Mouse (Mus musculus): ENCODE results near the gene Tmem132a. TPM values are rescaled to one million over a fixed set of nuclear protein-coding genes. Genes with fewer than 3 reads are reported as not detected.

Tmem132a gene
- polyA plus RNA-seq, 1 experiment from 2014 or later: 32.3 TPM

DNA sequence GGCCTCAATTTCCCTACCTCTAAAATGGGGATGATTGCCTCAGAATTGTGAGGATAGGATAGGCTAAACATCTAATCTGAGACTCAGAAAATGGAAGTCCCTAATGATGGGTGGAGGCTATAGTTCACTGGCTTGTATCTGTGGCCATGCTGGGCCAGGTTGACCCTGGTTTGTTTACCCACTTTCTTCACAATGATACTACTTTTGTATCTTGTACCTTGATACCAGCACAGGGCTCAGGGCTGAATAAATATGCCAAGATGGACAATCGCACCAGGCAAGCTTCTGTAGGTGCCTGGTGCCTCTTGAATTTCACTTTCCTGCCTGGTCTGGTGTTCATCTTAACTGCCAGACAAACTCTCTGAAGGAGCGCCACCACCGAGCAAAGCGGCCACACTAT lies 47.2 kb downstream of the Tmem132a start:
- ATAC-seq: no peak
- 93% methylated on average over 4 of the region's 4 CpGs for WGBS

DNA sequence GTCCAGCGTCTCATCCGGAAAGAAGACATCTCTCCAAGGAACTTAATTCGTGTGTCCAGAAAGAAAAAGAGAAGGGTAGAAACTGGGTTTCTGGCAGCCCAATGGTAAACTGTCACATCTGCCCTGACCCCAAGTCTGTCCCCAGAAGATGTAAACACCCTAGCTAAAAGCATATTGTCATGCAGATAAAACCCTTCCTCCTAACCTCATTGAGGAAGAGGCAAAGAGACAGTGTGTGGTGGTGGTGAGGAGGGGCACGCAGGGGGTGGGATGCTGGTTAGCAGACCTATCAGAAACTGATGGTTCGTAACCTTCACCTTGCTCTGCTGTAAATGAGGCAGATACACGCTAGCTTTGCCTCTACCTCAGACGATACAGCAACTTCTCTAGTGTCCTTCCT lies 48.4 kb downstream of the Tmem132a start:
- Histone ChIP-seq H3K9ac (ENCODE audit: low read depth, low read length) (no peak overlapping the region), H3K9me3 (ENCODE audit: control insufficient read depth, low read length) (no peaks in the 10 kb centered on the region), H3K4me1 (ENCODE audit: control insufficient read depth, insufficient read depth, low read length) (peaks cover 6% of the 10 kb centered on the region; the same call in 1 of the 2 replicates), H3K27ac (ENCODE audit: low read length) (no peak overlapping the region), H3K4me2 (ENCODE audit: low read depth, low read length) (no peak overlapping the region), H3K36me3 (ENCODE audit: control insufficient read depth, insufficient read depth, low read length) (no peaks in the 10 kb centered on the region), H3K27me3 (replicated peaks; ENCODE audit: control insufficient read depth, insufficient read depth, low read length) (no peaks in the 10 kb centered on the region), H3K4me3 (ENCODE audit: low read length) (no peak overlapping the region)
- ATAC-seq: no peak
- WGBS: 72% methylated on average over 7 of the region's 7 CpGs

More for the DNA sequence above, 47.2 kb downstream of the Tmem132a start:
- Histone ChIP-seq H3K36me3 (ENCODE audit: control insufficient read depth, insufficient read depth, low read length) (no peaks in the 10 kb centered on the region), H3K9ac (ENCODE audit: low read depth, low read length) (no peak overlapping the region), H3K4me1 (ENCODE audit: control insufficient read depth, insufficient read depth, low read length) (peaks cover 6% of the 10 kb centered on the region; the same call in 1 of the 2 replicates), H3K27ac (ENCODE audit: low read length) (no peak overlapping the region), H3K4me3 (ENCODE audit: low read length) (no peak overlapping the region), H3K4me2 (ENCODE audit: low read depth, low read length) (no peak overlapping the region), H3K9me3 (ENCODE audit: control insufficient read depth, low read length) (no peaks in the 10 kb centered on the region), H3K27me3 (replicated peaks; ENCODE audit: control insufficient read depth, insufficient read depth, low read length) (no peaks in the 10 kb centered on the region)

DNA sequence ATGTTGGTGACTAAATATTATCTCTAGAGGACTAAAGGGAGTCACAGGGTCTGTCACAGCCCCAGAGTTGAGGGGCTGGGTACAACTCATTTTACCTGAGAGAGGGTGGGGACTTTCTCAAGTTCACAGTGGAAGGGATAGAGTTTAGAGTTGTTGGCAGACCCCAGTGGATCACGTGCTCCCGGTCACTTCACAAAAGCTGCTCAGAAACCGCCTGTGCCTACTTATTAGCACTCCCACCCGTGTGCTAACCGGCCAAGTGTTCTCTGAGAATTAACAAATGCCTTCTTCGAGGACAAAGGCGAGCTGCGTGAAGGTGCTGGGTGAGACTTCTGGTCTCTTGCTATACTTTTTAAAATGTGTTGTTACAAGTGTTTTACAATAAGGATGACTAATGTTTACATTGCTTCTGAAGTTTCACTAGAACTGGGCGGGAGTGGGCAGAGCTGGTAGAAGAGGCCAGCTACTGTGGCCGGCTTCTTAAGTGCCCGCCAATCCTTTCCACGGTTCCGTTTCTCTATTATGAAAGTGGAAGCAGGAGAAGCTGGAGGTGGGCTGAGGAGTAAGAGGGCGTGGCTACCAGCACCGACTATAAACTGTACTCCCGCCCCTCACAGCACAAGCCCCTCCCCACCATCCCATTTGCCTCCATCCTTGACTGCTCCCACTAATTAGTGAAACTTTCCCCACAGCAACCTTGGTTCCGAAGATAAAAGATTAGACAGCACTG lies 51.4 kb downstream of the Tmem132a start:
- Histone ChIP-seq H3K9me3 (ENCODE audit: control insufficient read depth, low read length) (no peaks in the 10 kb centered on the region), H3K27ac (ENCODE audit: low read length) (no peak overlapping the region), H3K27me3 (replicated peaks; ENCODE audit: control insufficient read depth, insufficient read depth, low read length) (no peaks in the 10 kb centered on the region), H3K4me1 (ENCODE audit: control insufficient read depth, insufficient read depth, low read length) (peaks cover 6% of the 10 kb centered on the region; the same call in 1 of the 2 replicates), H3K36me3 (ENCODE audit: control insufficient read depth, insufficient read depth, low read length) (no peaks in the 10 kb centered on the region), H3K4me3 (ENCODE audit: low read length) (peak overlapping the region; percentile 21), H3K4me2 (ENCODE audit: low read depth, low read length) (peak overlapping the region; percentile 42), H3K9ac (ENCODE audit: low read depth, low read length) (no peak overlapping the region)
- ATAC-seq: peak; percentile 80
- 31% methylated on average over 17 of the region's 17 CpGs for WGBS

DNA sequence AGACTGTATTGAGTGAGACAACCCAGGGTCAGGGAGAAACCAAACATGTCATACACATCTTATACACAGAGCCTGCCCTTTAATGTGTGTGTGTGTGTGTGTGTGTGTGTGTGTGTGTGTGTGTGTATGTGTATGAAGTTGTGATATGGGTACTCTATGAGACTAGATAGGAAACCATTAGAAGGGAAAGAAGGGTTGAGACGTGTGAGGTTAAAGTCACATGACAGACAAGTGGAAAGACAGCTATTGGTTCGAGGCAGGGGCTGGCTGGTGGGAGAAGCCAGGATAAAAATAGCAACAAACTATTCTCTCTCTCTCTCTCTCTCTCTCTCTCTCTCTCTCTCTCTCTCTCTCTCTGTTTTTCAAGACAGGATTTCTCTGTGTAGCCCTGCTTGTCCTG lies 53.3 kb downstream of the Tmem132a start:
- 55% methylated on average over 2 of the region's 2 CpGs for WGBS
- no peaks in the 10 kb centered on the region for H3K27me3 ChIP-seq (replicated peaks; ENCODE audit: control insufficient read depth, insufficient read depth, low read length)
- H3K4me1 ChIP-seq (ENCODE audit: control insufficient read depth, insufficient read depth, low read length): peaks cover 6% of the 10 kb centered on the region; the same call in 1 of the 2 replicates
- no peak overlapping the region for H3K4me3 ChIP-seq (ENCODE audit: low read length)
- no peak overlapping the region for H3K9ac ChIP-seq (ENCODE audit: low read depth, low read length)
- H3K9me3 ChIP-seq (ENCODE audit: control insufficient read depth, low read length): no peaks in the 10 kb centered on the region
- H3K36me3 ChIP-seq (ENCODE audit: control insufficient read depth, insufficient read depth, low read length): no peaks in the 10 kb centered on the region
- H3K4me2 ChIP-seq (ENCODE audit: low read depth, low read length): no peak overlapping the region
- no peak overlapping the region for H3K27ac ChIP-seq (ENCODE audit: low read length)
- no peak for ATAC-seq

DNA sequence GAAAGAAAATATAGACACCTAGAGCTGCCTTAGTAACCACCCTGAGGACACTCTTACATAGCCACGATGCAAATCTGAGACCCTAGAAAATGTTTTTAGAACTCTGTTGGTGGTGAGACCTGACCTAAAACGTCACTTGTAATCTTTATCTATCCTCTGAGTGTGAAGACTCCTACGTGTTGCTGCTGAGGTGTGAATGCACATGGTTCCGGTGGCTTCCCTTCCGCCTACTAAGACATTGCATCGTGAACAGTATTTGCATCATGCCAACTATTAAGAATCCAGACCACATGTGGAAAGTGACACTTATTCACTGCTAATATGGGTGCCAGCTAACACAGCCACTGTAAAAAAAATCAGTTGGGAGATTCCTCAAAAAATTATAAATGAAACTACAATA lies 53.9 kb downstream of the Tmem132a start:
- 79% methylated on average over 6 of the region's 6 CpGs for WGBS
- Histone ChIP-seq H3K4me1 (ENCODE audit: control insufficient read depth, insufficient read depth, low read length) (peaks cover 6% of the 10 kb centered on the region; the same call in 1 of the 2 replicates), H3K4me3 (ENCODE audit: low read length) (no peak overlapping the region), H3K27ac (ENCODE audit: low read length) (no peak overlapping the region), H3K4me2 (ENCODE audit: low read depth, low read length) (no peak overlapping the region), H3K36me3 (ENCODE audit: control insufficient read depth, insufficient read depth, low read length) (no peaks in the 10 kb centered on the region), H3K9ac (ENCODE audit: low read depth, low read length) (no peak overlapping the region), H3K27me3 (replicated peaks; ENCODE audit: control insufficient read depth, insufficient read depth, low read length) (no peaks in the 10 kb centered on the region), H3K9me3 (ENCODE audit: control insufficient read depth, low read length) (no peaks in the 10 kb centered on the region)
- ATAC-seq: no peak

DNA sequence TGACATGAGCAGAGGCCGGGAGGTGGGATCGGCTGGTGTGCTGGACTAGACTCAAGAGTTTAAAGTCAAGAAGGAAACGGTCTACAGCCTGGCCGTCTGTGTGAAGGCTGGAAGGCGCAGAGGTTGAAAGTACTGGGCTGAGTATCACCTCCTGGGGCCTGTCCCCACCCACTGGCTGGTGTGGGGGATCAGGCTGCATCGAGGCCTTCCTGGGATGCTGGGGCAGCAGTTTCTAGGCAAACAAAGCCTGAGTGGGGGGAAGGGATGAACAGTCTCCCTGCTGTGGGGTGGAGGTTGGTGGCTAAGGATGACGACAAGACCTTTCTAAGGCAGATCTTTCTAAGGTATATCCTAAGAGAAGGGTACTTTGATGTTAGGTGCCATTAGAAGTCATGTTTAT lies 55.8 kb downstream of the Tmem132a start:
- 65% methylated on average over 7 of the region's 7 CpGs for WGBS
- Histone ChIP-seq H3K36me3 (ENCODE audit: control insufficient read depth, insufficient read depth, low read length) (no peaks in the 10 kb centered on the region), H3K4me1 (ENCODE audit: control insufficient read depth, insufficient read depth, low read length) (peaks cover 6% of the 10 kb centered on the region; the same call in 1 of the 2 replicates), H3K9me3 (ENCODE audit: control insufficient read depth, low read length) (no peaks in the 10 kb centered on the region), H3K4me3 (ENCODE audit: low read length) (no peak overlapping the region), H3K27ac (ENCODE audit: low read length) (no peak overlapping the region), H3K9ac (ENCODE audit: low read depth, low read length) (no peak overlapping the region), H3K4me2 (ENCODE audit: low read depth, low read length) (no peak overlapping the region), H3K27me3 (replicated peaks; ENCODE audit: control insufficient read depth, insufficient read depth, low read length) (no peaks in the 10 kb centered on the region)
- ATAC-seq: no peak

DNA sequence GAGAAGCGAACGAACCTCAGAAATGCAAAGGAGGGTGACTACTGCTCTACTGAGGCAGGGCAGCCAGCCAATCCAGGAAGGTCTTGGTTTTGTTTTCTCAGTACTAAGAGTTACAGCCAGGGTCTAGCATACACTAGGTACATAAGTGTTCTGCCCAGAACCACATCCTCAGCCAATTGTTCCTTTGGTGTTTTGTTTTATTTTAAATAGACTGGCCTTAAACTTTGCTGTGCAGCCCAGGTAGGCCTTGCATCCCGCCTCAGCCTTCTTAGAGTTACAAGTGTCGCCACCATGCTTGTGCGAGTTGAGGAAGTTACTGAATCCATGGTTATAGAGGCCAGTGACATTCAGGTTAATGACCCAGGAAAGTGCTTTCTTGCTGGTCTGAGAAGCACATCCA lies 56.7 kb downstream of the Tmem132a start:
- no peak overlapping the region for H3K4me2 ChIP-seq (ENCODE audit: low read depth, low read length)
- WGBS: 96% methylated on average over 5 of the region's 5 CpGs
- no peaks in the 10 kb centered on the region for H3K36me3 ChIP-seq (ENCODE audit: control insufficient read depth, insufficient read depth, low read length)
- H3K4me1 ChIP-seq (ENCODE audit: control insufficient read depth, insufficient read depth, low read length): no peaks in the 10 kb centered on the region
- no peaks in the 10 kb centered on the region for H3K27me3 ChIP-seq (replicated peaks; ENCODE audit: control insufficient read depth, insufficient read depth, low read length)
- H3K27ac ChIP-seq (ENCODE audit: low read length): no peak overlapping the region
- no peaks in the 10 kb centered on the region for H3K9me3 ChIP-seq (ENCODE audit: control insufficient read depth, low read length)
- ATAC-seq: no peak
- no peak overlapping the region for H3K4me3 ChIP-seq (ENCODE audit: low read length)
- H3K9ac ChIP-seq (ENCODE audit: low read depth, low read length): no peak overlapping the region

DNA sequence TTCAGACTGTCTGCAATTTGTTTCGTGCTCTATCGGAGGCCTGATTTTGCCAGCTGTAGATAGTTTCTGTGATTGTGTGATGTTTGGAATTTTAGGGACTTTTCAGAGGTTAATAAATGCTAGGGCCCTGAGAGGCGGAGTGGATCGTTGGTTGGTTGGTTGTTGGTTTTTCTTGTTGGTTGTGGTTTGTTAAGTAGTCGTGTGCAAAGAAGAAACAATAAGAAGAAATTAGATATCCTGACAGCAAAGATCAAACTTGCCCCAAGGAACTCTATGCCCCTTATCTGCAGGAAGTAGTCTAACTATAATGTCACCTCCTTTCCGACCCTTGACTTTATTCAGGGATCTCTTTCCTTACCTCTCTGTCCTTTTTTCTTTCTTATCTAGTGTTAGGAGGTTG lies 58.3 kb downstream of the Tmem132a start:
- Histone ChIP-seq H3K27ac (ENCODE audit: low read length) (no peak overlapping the region), H3K4me1 (ENCODE audit: control insufficient read depth, insufficient read depth, low read length) (no peaks in the 10 kb centered on the region), H3K27me3 (replicated peaks; ENCODE audit: control insufficient read depth, insufficient read depth, low read length) (no peaks in the 10 kb centered on the region), H3K9ac (ENCODE audit: low read depth, low read length) (no peak overlapping the region), H3K9me3 (ENCODE audit: control insufficient read depth, low read length) (no peaks in the 10 kb centered on the region), H3K4me3 (ENCODE audit: low read length) (no peak overlapping the region), H3K4me2 (ENCODE audit: low read depth, low read length) (no peak overlapping the region), H3K36me3 (ENCODE audit: control insufficient read depth, insufficient read depth, low read length) (no peaks in the 10 kb centered on the region)
- ATAC-seq: no peak
- WGBS: 82% methylated on average over 6 of the region's 6 CpGs

DNA sequence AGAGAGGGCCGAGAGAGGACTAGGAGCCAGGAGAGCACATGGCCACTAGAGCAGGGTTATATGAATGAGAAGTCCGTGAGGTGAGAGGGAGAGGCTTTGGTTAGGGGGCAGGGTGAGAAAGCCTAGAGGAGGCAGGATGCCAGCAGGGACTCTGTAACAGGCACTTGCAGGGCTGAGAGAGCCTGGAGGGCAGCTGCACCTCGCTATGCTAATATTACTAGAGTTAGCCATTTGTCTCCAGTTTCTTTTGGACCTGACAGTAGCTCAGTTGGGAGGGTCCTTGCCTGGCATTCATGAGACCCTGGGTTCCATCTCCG lies 59.6 kb downstream of the Tmem132a start:
- Histone ChIP-seq H3K27ac (ENCODE audit: low read length) (no peak overlapping the region), H3K4me2 (ENCODE audit: low read depth, low read length) (no peak overlapping the region), H3K4me3 (ENCODE audit: low read length) (no peak overlapping the region), H3K9ac (ENCODE audit: low read depth, low read length) (no peak overlapping the region), H3K4me1 (ENCODE audit: control insufficient read depth, insufficient read depth, low read length) (no peaks in the 10 kb centered on the region), H3K36me3 (ENCODE audit: control insufficient read depth, insufficient read depth, low read length) (no peaks in the 10 kb centered on the region), H3K27me3 (replicated peaks; ENCODE audit: control insufficient read depth, insufficient read depth, low read length) (no peaks in the 10 kb centered on the region), H3K9me3 (ENCODE audit: control insufficient read depth, low read length) (no peaks in the 10 kb centered on the region)
- WGBS: 59% methylated on average over 4 of the region's 4 CpGs
- ATAC-seq: no peak

All from intestine, embryonic 16.5 days (tissue).